Mouse (Mus musculus) limb, embryonic 10.5 days (tissue): Measurements from ENCODE around the gene Dram1. TPM values are rescaled to one million over a fixed set of nuclear protein-coding genes. Genes with fewer than 3 reads are reported as not detected.

Experiments
- DNase-seq: peaks from one replicate; pipeline ENCODE4 v3.0.0-alpha.2; 2017; ENCODE audit warnings: low spot score
- H3K27ac ChIP-seq: fragments of 300-500 bp; sonication (generic); 2 replicates; pipeline ENCODE4 v1.5.1; 2016; ENCODE audit warnings: mild to moderate bottlenecking
- H3K27me3 ChIP-seq: fragments of 300-500 bp; sonication (generic); 2 replicates; pipeline ENCODE4 v1.6.1; 2016; ENCODE audit warnings: low read depth, mild to moderate bottlenecking; ENCODE audit not compliant: poor library complexity, severe bottlenecking
- H3K36me3 ChIP-seq: fragments of 300-500 bp; sonication (generic); 2 replicates; pipeline ENCODE4 v1.6.1; 2016; ENCODE audit warnings: mild to moderate bottlenecking, moderate library complexity
- H3K4me1 ChIP-seq: fragments of 300-500 bp; sonication (generic); 2 replicates; pipeline ENCODE4 v1.6.1; 2016
- H3K4me3 ChIP-seq: fragments of 300-500 bp; sonication (generic); 2 replicates; pipeline ENCODE4 v1.5.1; 2016; ENCODE audit warnings: mild to moderate bottlenecking, moderate library complexity
- H3K9me3 ChIP-seq: fragments of 300-500 bp; sonication (generic); replicated peaks from 2 replicates; pipeline ENCODE4 v1.6.1; 2016; ENCODE audit warnings: mild to moderate bottlenecking
- WGBS: fragments of 180-500 bp; shearing (Covaris S2); methylation state at CpG from one replicate; pipeline ENCODE4 v1.1.7; 2016; 5-methylcytosine and 5-hydroxymethylcytosine counted together
- polyA plus RNA-seq: library from polyadenylated mRNA; unstranded; fragments of >200 nt; fragmentation: Nextera tagmentation; extraction: Ambion mirVana; gene quantifications from 2 replicates; pipeline ENCODE4 v1.2.1, GENCODE M21; 2016

The Dram1 gene
- polyA plus RNA-seq, 1 experiment from 2014 or later = 0.21 TPM

DNA sequence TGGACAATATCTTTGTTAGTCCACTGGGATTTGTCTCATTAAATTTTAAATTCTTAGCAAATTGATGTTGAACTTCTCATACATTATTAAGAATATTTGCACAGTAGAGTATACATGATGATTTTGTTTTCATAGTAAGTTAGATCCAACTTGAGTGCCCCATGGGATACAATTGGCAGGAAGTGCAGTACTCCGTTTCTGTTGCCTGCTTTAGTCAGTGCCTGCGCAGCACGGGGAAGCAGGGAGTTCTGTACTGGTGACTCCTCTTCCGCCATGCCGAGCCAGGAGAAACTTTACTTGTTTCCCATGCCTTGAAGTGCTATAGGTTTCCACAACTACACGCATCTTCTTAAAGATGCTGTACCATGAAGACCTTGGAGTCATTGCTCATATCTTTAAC, 83.8 kb downstream of the Dram1 start:
- DNase-seq = no peak

DNA sequence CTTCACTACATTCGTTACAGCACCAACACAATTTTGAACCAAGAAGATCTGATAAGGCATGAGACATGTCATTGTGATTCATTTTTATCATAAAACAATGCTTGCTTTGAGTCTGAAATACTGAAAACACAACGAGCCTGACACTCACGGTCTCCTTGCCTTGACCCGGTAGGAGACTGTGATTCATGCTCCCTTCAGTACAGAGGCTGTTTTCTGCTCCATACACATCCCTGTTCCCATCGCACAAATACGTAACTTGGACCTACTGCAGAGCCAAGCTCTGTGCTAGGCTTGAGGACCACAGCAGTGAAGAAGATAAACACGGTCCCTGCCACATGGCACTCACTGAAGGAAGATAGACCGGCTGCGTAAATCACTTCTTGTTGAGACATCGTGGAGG, 90.8 kb downstream of the Dram1 start:
- WGBS = 91% methylated on average over 10 of the region's 10 CpGs
- no peak for DNase-seq

More for the DNA sequence above, 83.8 kb downstream of the Dram1 start:
- Histone ChIP-seq H3K36me3 (no peaks in the 10 kb centered on the region), H3K4me1 (peaks cover 11% of the 10 kb centered on the region; the same call in 1 of the 2 replicates), H3K9me3 (no peaks in the 10 kb centered on the region), H3K27ac (no peak overlapping the region), H3K27me3 (no peaks in the 10 kb centered on the region), H3K4me3 (no peak overlapping the region)
- 89% methylated on average over 6 of the region's 6 CpGs for whole genome bisulfite sequencing

GRCm38 (mm10) chr10:88287261-88287660, 91.6 kb downstream of the Dram1 start:
- Histone ChIP-seq H3K4me1 (peaks cover 7% of the 10 kb centered on the region; the same call in 1 of the 2 replicates), H3K27ac (no peak overlapping the region), H3K4me3 (no peak overlapping the region), H3K36me3 (no peaks in the 10 kb centered on the region), H3K27me3 (no peaks in the 10 kb centered on the region), H3K9me3 (no peaks in the 10 kb centered on the region)
- no peak for DNase-seq
- WGBS = 88% methylated on average over 8 of the region's 8 CpGs

More for the DNA sequence above, 90.8 kb downstream of the Dram1 start:
- H3K36me3 ChIP-seq = no peaks in the 10 kb centered on the region
- H3K9me3 ChIP-seq = no peaks in the 10 kb centered on the region
- H3K4me1 ChIP-seq = peaks cover 7% of the 10 kb centered on the region; the same call in 1 of the 2 replicates
- H3K27me3 ChIP-seq = no peaks in the 10 kb centered on the region
- H3K4me3 ChIP-seq = no peak overlapping the region
- no peak overlapping the region for H3K27ac ChIP-seq

- DNase-seq = no peak
- H3K36me3 ChIP-seq = no peaks in the 10 kb centered on the region
- H3K9me3 ChIP-seq = no peaks in the 10 kb centered on the region
- H3K27me3 ChIP-seq = no peaks in the 10 kb centered on the region
- H3K4me1 ChIP-seq = peaks cover 7% of the 10 kb centered on the region; the same call in 1 of the 2 replicates
- H3K4me3 ChIP-seq = no peak overlapping the region
- WGBS = 86% methylated on average over 4 of the region's 4 CpGs
- H3K27ac ChIP-seq = no peak overlapping the region
Measured at GRCm38 (mm10) chr10:88284343-88284990, 94.4 kb downstream of the Dram1 start.

DNA sequence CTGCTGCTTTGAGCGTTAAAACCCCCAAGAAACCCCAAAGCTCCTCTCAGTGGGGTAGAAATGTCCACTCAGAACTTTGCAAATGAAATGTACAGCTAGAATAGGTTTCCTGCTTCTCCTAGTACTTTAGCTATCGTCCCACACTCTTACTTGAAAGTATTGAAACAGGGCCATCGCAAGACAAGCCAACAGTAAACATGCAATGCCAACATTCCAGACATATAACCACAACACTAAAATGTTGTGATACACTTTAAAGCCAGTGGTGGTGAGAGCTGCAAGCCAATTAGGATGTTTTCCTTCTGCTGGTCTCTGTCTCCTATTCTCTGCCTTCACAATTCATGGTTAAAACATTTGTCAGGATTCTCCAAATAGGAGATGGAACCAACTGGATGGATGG, 97.2 kb downstream of the Dram1 start:
- no peak overlapping the region for H3K27ac ChIP-seq
- DNase-seq = no peak
- H3K27me3 ChIP-seq = no peaks in the 10 kb centered on the region
- WGBS = 91% methylated on average over 3 of the region's 3 CpGs
- no peaks in the 10 kb centered on the region for H3K9me3 ChIP-seq
- H3K4me3 ChIP-seq = no peak overlapping the region
- no peaks in the 10 kb centered on the region for H3K36me3 ChIP-seq
- H3K4me1 ChIP-seq = 0 out of 2 replicates have a peak, but pooled peaks cover 4% of the 10 kb centered on the region

GRCm38 (mm10) chr10:88274045-88274444, 104.8 kb downstream of the Dram1 start:
- Histone ChIP-seq H3K4me1 (0 out of 2 replicates have a peak, but pooled peaks cover 7% of the 10 kb centered on the region), H3K27me3 (no peaks in the 10 kb centered on the region), H3K36me3 (no peaks in the 10 kb centered on the region), H3K27ac (no peak overlapping the region), H3K4me3 (no peak overlapping the region), H3K9me3 (no peaks in the 10 kb centered on the region)
- 88% methylated on average over 5 of the region's 5 CpGs for WGBS
- no peak for DNase-seq

Other genes starting within 250 kb of the Dram1 start
- gene Parpbp, start 232.1 kb downstream of the Dram1 start, polyA plus RNA-seq = 16.9 and 21.0 TPM in 2 replicates
- 117 and 124 TPM in 2 replicates for gene Nup37, start 232.1 kb downstream of the Dram1 start, polyA plus RNA-seq
- 50.8 and 53.2 TPM in 2 replicates for gene Washc3, start 178.0 kb downstream of the Dram1 start, polyA plus RNA-seq
- 7.1 and 8.6 TPM in 2 replicates for gene Gnptab, start 52 bp upstream of the Dram1 start, polyA plus RNA-seq
- 0.21 TPM in 1 of 2 replicates, not detected in the other for gene Sycp3, start 80.5 kb upstream of the Dram1 start, polyA plus RNA-seq
- gene Chpt1, start 125.0 kb upstream of the Dram1 start, polyA plus RNA-seq = 16.0 and 19.9 TPM in 2 replicates
- 6.3 and 8.0 TPM in 2 replicates for gene Mybpc1, start 226.1 kb upstream of the Dram1 start, polyA plus RNA-seq